Mouse (Mus musculus) 416B (cell line): ENCODE results near the gene Gm10226.
A peak's percentile ranks its signal among the peaks of the same experiment; 100 is the strongest.
"Not testable (repeated sequence)": the region's sequence is repeated elsewhere in the genome, so short reads cannot be mapped to it uniquely, and the experiment has no call there.

Experiments
- DNase-seq: peaks from one replicate; pipeline ENCODE4 v3.0.0; 2011; ENCODE audit warnings: low read depth

Gm10226 gene

DNA sequence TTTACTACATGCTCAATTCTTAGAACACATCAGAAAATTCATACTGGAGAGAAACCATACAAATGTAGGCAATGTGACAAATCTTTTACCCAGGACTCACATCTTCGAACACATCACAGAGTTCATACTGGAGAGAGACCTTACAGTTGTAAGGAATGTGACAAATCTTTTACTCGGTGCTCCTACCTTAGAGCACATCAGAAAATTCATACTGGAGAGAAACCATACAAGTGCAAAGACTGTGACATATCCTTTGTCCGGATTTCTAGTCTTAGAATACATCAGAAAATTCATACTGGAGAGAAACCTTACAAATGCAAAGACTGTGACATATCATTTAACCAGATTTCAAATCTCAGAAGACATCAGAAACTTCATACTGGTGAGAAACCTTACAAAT is at the start of gene Gm10226:
Gene Gm10226 (plus strand): TSS at position 301 of the 400 bp plus-strand sequence.
- no peak for DNase-seq

DNA sequence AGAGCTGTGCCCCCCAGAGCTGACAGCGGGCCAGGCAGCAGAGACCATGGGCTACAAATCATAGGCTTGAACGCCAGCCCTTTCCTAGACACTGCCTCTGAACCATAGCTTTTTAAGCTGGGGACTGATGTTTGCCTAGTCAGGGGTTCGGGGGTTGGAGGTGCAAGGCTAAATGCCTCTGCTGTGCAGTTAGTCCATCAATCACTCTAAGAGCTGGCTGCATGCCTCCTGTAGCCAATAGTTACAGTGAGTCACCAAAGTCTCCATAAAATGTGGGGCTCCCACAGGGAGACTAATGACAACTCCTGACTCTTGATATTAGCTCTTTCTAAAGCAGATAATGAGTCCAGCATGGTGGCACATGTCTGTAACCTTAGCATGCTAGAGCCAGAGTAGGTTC is 42.9 kb upstream of the Gm10226 start:
- DNase-seq: no peak

DNA sequence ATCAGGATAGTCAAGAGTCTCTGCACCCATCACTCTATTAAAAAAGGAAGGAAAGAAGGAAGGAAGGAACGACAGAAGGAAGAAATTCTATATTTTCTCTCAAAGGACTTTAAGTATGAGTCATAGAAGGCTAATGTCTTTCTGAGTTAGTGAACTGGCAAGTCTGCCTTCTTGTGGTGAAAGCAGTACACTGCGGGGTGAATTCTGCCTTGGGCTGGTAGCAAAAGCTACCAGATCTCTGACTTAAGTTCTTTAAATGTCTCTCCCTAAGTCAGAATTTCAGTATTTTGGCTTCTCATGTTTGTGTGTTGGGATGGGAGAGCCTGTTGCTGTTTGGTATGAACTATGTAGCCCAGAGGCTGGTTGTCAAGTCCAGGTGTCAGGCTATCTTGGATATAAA is 41.7 kb upstream of the Gm10226 start:
- DNase-seq: peak; percentile 82

DNA sequence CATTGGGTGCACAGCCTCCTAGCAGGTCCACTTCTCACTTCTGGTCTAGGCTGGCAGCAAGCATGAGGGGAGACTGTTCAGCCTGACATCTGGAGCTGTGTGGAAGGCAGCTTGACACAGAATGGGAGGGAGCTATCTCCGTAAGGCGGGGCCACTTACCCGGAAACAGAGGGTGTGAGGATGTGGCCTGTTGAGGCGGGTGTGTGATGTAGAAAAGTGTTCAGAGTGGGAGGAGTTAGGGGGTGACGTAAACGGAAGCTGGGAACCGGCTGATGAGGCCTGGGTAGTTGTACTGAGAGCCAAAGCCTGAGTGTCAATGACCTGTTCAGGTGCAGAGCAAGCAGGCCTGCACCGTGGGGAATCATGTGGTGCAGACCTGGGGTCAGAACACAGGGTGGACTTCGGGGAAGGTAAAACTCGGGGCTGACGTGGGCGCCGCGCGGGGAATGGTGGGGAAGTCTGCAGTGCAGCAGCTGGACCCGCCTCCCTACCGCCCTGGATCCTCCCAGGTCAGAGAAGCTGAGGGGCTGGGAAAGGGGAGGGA is 41.2 kb upstream of the Gm10226 start, which contains the start of gene Zfp983:
Gene Zfp983 (plus strand): TSS at position 261 of the 544 bp plus-strand sequence.
- peak; percentile 96 for DNase-seq

DNA sequence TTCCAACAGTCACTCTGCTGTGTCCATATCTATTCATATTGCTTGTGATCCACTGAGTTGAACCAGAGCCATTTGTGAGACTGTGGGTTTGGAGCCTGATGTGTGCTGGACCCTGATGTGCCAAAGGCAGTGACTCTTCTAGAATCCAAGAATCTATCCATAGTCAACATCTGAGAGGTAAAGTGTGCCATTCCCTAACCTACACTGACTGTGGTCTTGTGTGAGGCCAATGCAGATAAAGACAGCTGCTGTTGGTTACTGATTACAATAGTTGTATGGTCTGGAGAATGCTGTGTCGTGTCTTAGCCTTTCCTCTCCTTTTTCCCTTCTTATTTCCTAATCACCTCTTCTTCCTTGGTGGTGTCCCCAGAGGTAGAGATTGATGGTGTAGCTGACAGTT is 12.8 kb upstream of the Gm10226 start:
- not testable (repeated sequence) for DNase-seq

DNA sequence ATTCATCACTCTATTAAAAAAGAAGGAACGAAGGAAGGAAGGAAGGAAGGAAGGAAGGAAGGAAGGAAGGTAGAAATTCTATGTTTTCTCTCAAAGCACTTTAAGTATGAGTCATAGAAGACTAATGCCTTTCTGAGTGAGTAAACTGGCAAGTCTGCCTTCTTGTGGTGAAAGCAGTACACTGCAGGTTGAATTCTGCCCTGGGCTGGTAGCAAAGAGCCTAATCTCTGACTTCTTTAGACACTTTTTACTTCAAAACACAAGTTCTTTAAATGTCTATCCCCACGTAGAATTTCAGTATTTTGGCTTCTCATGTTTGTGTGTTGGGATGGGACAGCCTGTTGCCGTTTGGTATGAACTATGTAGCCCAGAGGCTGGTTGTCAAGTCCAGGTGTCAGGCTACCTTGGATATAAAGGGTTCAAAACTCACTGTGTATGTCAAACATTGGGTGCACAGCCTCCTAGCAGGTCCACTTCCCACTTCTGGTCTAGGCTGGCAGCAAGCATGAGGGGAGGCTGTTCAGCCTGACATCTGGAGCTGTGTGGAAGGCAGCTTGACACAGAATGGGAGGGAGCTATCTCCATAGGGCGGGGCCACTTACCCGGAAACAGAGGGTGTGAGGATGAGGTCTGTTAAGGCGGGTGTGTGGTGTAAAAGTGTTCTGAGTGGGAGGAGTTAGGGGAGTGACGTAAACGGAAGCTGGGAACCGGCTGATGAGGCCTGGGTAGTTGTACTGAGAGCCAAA is 12.2 kb upstream of the Gm10226 start:
- peak; percentile 97 for DNase-seq

DNA sequence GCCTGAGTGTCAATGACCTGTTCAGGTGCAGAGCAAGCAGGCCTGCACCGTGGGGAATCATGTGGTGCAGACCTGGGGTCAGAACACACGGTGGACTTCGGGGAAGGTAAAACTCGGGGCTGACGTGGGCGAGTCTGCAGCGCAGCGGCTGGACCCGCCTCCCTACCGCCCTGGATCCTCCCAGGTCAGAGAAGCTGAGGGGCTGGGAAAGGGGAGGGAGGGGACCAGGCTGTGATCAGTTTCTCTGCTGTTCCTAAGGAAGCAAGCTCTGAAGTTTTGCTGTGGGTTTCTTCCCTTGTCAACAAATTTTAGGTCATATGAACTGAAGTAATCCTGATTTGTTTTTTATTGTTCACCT is 11.7 kb upstream of the Gm10226 start:
- not testable (repeated sequence) for DNase-seq

DNA sequence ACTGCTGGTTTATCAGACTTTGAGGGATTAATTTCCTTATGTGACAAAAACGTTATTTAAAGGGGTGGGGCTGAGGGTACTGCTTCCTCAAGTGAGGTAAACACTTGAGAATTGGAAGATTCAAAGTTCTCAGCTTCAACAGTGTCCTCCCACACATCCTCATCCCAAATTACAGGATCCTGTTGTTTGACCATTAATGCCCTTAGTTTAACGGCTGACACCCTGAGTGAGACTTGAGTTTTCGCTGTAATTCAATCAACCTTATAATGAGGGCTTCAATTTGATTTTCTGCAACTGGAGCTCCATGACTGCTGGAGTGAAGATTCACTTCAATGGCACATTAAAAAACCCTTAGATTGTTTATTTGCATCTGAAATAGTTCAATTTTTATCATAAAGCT is 1.7 kb downstream of the Gm10226 start:
- no peak for DNase-seq

DNA sequence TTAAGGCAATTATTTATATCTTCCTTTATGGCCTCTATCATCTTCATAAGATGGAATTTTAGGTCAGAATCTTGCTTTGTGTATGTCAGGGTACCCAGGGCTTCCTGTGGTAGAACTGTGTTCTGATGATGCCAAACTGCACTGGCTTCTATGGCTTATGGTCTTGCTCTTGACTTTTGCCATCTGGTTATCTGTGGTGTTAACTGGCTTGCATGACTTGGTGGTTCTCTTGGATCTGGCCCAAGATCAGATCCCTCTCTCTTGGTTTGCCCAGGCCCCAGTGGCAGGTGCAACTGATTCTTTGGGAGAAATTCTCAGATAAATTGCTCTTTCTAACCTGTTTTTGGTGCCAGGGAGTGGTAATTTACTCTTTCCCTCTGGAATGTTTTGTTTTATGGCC is 4.4 kb downstream of the Gm10226 start:
- peak; percentile 9 for DNase-seq

DNA sequence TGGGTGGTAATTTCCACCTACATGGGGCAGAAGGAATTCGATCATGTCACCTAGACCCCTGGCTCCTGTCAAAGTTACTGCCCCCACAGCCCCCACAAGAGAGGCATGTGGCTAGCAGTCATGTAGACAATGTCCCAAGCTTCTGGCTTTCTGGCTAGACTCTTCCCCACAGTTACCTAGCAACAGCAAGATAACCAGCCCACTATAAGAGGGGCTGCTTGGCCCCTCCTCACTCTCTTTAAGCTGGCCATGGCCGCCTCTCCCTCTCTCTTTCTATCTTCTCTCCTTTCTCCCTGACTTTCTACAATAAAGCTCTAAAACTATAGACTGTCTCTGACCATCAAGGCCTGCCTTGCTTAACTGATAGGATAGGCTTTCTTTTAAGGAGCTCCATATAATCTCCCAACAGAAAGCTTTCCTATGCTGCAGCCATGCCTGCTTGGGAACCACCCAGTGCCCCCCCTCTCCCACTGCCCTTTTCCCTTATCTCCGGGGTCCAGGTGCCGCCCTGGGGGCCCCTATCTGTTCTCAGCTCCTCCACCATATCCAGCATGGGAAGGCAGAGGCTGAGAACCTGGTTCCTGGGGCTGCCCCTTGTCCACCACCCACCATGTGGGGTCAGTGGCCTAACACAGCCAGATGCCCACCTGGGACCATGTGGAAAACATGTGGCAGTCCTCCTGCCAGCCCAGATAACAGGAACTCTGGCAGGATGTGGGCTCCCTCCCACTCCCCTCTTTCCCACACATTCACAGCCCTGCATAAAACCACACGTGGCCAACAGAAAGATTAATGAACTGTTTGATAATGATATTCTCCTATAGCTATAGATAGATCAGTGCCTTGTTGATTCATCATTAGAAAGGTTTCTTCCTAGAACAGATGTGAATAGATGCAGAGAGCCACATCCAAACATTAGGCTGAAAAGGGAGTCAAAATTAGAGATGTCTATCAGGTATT is 10.9 kb downstream of the Gm10226 start:
- peak; percentile 72 for DNase-seq

DNA sequence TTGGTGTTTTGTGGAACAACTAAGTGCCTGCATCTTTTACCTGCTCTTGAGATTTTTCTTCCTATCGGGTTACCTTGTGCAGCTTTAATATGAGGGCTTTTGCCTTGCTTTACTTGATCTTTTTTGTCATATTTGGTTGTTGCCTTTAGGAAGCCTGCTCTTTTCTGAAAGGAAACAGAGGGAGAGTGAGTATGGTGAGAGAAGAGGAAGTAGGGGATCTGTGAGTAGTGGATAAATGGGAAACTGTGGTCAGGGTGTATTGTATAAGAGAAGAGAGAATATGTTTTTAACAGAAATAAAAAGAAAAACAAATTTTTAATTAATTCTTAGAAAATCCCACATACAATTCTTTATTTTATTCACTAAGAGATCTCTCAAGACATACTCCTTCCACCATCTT is 11.8 kb downstream of the Gm10226 start:
- peak; percentile 82 for DNase-seq

DNA sequence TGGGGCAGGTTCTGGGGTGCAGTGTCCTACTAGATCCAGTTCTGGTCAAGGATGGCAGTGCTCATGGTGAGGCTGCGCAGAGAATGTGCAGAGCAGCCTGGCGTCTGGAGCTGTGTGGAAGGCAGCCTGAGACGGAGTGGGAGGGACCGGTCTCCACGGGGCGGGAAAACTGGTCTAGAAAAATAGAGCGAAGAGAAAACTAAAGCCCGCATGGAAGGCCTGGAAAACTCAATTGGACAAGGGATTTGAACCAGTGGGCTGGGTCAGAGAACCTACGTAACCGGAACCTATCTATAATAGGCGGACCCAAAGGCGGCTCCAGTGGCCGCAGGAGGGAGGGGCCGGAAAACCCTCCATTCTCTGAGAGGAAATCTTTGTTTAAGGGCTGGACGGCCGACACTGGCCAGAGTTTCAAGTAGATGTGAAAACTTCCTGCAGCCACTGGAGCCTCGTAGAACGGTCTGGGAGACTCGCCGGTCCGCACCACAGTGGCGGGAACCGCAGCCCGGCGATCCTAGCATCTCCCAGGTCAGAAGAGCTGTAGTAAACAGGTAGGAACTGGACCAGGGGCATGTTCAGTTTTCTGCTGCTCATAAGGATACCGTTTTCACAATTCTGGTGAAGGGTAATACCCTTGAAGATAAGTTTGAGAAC is 15.8 kb downstream of the Gm10226 start, which contains the start of gene Zfp760:
Gene Zfp760 (plus strand): TSS at position 399 of the 654 bp plus-strand sequence.
- DNase-seq: peak; percentile 93

DNA sequence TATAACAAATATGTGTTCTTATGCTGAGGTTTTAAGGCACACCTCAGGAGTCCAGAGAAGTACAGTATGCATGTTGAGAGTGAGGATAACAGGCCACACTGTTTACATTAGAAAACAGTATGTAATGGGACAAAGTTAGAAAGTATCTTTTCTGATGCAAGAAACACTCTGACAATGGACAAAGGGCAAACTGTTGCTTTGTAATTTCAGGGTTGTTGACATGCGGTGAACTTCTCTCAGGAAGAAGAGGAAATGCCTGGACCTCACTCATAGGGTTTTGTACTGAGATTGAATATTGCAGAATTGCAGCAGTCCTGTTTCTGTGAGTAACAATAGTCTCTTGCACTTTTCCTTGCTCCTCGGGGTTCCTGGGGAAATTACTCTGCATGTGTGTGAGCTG is 16.7 kb downstream of the Gm10226 start:
- DNase-seq: peak; percentile 61

DNA sequence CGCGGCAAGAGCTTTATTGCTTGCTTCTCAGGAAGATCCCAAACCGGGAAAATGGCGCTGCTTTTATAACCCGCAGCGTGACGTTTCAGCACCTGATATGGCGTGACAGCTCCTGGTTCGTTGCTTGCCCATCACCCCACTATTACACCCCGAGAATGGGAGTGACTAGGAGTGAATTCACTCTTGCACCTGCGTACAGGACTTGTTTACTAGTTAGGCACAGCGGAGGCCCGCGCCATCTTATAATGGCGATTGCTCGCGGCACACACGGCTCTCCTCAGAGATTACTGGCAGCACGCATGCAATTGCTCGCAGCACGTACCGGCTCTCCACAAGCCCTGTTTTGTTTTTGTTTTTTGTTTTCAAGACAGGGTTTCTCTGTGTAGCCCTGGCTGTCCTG is 38.8 kb downstream of the Gm10226 start, which contains the start of gene Zfp229:
Gene Zfp229 (plus strand): TSS at position 301 of the 400 bp plus-strand sequence.
- not testable (repeated sequence) for DNase-seq

DNA sequence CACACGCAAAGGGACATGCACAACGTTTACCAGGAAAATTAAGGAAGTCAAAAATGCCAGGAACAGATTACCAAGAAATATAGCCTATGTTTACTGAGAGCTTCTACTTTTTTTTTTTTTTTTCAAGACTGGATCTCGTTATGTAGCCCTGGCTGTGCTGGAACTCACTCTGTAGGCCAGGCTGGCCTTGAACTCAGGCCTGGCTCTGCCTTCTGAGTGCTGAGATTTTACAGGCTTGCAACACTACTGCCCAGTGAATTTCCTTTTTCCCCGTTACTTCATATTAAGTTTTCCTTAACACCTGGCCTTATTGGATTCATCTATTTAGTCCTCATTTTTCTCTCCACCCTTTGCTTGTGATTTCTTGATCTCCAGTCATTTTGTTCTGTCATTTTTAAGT is 41.4 kb downstream of the Gm10226 start:
- DNase-seq: no peak

DNA sequence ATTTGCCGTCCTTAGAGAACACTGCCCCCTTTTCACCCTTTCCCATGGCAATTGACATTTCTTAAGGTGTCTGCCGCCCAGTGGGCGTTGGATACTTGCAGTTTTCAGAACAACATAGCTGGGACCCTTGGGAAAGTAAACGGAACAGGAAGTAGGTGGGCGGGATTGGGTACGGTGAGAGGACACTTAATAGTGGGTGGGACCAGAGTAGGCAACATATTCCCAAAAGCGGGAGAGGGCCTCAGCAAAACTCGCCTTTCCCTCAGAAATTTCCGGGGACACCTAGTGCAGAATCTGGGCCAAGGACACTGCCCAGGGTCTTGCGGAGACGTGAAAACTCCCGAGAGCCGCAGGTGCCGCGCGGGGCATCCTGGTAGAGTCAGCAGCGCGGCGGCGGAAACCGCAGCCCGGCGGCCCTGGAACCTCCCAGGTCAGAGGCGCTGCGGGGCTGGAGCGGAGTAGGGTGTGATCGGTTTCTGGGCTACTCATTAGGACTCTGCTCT is 41.9 kb downstream of the Gm10226 start:
- peak; percentile 93 for DNase-seq
